Mouse (Mus musculus) kidney, postnatal 10 days (tissue): Measurements from ENCODE around the gene Scg5.

Experiments
- DNase-seq: peaks from one replicate; pipeline ENCODE4 v3.0.0; 2021; ENCODE audit warnings: mixed read lengths

Scg5 gene

DNA sequence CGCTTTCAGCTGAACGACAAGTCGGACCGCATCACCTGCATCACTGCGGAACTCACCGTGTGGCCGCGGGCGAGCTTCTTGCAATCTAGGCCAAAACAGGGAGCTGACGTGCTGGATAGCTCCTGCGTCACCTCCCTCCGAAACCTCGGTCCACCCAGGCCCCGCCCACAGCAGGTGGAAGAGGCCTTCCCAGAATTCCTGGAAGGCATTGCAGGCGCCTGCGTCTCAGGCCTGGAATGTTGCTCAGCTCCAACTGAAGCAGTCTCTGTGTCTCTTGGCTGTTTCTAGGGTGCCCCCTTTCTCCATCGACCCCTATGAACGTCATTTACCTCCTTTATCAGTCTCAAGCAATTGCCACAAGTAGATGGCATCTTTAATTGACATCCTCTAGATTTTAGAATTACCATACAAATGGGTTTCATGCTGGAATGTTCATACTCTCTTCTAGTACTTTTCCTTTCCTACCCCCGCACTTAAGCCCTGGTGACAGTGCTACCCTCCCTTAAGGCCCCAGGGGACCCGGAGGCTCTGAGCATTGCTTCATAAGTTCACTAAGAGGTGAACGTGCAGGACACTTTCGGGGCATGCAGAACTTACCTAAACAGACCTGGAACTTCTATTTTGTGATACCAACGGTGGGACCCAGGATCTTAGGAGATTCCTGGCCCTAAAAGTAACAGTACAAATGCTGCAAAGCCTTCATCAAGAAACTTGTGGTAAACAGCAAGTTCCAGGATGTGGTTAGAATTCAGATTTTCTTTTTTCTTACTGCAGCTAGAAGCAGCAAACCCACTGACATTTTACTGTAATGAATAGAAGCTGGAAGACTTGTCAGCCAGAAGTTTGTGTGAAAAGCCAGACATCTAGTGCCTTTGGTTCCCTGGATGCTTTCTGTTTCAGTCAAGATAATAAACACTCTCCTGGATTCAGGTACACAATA, at the start of gene Scg5:
Scg5 (minus strand) TSS at position 179 of the 940 bp plus-strand sequence.
- DNase-seq: peak; percentile 82

DNA sequence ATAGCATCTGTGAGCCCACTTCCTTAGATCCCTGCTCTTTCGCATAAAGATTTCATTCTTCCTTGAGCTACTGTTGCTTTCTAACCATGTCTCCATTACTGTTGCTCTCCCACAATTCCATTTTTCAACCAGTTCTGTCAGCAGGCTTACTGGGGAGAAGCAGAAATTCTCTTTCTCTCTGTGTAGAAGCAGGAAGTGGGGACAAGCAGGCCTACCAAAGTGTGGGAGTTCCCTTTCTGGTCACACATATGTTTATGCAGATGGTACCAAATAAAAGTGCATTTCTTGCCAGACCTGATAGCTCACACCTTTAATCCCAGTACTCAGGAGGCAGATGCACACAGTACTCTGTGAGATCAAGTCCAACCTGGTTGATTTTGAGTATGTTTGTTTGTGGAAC, 41.2 kb upstream of the Scg5 start:
- no peak for DNase-seq

DNA sequence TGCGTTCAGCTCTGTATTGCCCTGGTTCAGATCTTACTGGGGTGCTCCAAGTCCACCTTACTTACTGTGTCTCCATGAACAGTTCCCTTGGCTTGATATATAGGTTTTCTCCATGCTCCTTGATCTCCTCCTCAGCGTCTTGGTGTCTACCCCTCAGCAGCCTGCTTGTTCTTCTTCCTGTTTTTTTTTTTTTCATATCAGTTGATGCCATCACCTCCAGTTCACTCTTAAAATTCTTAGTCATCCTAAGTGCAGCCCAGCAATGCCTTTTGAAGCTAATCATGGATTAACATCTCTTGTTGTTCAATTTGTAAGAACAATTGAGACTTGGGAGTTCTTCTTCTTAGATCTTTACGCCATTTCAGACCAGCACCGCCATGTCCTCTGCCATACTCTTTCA, 39.5 kb upstream of the Scg5 start:
- no peak for DNase-seq

DNA sequence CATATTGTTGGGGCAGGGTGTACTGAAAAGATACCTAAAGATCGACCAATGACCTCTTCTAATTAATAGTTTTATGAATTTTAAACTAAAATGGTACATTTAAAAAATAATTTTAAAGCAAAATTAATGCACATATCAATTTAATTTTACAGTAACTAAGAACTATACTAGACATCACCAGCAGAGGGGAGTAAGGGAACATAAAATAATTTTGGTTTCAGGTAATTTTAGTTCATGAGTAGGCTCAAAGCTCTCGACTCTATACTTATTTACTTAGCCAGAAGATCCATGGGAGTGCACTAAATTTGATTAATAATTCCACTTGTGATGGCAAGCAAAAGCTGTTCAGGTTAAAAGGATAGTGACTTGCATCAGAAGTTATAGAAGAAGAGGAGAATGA, 37.2 kb upstream of the Scg5 start:
- DNase-seq: no peak

DNA sequence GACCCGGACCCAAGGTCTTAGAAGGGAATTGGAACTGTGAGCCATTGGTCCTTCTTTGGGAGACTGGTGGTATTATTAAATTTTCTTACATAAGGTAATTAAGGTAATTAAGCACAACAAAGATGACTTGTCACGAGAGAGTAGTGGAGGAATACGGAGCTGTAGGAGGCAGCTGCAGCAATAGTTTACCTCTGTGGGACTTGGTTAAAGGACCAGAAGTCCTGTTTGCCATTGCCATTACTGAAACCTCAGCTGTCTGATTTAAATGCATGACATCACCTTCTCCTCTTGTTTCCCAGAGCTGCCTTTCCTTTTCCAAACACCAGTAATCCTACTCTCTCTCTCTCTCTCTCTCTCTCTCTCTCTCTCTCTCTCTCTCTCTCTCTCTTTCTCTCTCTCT, 20.2 kb upstream of the Scg5 start:
- DNase-seq: no peak

DNA sequence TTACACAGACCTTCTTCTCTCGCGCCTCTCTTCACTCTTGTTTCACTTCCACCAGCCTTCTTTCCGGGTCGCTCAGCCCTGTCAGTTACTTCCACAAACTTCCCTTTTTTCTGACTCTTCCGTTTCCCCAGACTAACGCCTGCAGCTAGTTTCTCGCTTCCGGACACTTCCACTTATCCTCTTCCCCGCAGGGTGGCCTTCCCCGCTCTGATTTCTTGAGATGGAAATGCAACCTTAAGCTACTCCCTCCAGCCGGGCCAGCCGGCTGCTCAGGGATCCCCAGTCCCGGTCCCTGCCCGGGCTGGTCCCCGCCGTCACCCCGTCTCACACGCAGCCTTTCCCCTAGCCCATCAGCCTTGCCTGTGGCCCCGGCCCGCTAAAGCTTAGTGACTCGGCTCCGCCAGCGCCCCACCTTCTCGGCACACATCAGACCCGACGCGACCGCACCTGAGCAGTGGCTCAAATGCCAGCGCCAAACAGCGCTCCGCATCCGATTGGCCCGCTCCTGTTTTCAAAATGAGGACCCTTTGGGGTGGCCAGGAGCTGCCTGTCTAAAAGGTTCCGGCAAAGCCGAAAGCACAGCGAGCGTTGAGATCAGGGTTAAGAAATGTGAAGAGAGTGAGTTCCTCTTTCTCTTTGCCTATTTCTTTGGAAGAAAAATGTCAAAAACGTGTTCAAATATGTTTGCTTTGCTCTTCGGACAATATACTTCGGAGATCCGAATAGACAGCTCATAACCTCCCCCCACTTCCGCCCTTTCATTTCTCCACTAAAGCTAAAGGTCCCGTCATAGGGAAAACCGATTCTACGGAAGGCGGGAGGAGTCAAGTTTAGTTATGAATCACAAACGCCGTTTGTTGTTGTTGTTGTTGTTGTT, 19.6 kb upstream of the Scg5 start, which contains the start of gene Arhgap11a:
Arhgap11a (minus strand) TSS at position 417 of the 877 bp plus-strand sequence.
- peak; percentile 93 for DNase-seq

DNA sequence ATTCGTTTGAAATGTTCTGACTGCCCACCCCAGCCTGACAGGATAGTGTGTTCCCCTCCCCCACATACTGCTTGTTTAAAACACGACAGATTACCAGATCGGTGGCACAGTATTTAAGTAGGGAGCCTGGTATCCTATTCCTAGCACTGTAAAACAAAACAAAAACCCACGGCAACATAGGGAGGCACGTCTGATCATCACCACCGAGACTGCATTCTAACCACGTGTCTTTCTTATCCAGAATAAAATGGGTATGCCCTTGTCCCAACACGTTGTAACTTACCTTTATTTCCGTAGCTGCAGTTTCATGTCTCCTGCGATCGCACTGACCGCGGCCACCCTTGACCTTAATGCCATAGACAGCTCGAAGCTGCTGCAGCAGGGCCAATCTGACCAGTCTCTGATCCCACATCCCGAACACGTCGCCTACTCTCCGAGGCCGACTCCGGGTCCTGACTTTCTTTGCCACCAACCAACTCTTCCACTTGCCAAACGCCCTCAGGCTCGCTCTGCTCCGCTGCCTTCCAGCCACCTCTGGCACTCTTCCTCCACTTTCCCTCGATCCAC, 18.8 kb upstream of the Scg5 start:
- DNase-seq: peak; percentile 34

DNA sequence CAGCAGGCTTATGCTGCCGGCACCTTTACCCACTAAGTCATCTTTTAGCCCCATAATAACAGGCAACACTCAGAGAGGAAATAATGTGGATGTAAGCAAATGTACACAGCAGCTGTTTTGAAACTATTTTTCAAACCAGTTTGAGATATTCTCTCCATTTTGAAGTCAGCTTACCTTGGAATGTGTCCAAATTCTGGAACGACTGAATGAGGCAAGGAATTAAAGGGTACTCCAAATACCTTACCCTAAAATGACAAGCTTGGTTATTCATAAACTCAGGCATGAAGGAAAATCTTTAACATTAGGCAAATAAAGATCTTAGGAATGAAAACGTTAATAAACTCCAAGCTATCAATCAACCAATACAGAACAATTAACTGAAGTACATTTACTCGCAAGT, 16.2 kb upstream of the Scg5 start:
- DNase-seq: no peak

DNA sequence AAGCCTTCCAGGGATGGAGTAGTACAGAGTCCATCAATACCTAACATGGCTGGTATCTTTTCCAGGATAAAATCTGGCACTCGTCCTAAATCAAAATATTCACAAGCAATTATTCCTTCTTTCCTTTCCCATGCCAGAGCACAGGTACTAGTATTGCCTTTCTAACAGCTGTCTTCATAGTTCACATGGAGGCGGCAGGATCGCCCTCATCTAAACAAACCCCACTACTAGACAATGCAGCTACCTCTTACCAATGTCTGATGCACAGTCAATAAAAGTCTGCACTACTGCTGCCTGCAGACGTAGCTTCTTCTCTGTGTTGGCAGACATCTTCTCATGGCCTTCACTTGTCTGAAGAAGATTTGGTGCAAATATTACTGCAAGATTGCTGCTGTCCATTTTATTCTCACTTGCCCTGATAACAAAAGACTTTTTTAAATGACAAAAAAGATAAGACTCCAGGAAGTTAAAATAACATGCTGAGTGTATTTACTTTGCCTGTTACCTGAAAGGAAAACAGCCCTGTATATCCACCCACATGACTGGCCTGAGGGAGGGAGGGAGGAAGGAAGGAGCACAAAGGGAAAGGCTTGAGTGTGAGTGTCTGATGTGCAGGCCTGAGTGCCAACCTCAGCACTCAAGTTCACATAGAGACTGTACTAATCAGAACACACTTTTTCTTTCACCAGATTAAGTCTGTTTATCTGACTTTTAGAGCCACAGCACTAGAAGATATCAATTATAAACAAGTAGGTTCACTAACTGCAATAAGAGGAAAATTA, 12.9 kb upstream of the Scg5 start:
- no peak for DNase-seq

DNA sequence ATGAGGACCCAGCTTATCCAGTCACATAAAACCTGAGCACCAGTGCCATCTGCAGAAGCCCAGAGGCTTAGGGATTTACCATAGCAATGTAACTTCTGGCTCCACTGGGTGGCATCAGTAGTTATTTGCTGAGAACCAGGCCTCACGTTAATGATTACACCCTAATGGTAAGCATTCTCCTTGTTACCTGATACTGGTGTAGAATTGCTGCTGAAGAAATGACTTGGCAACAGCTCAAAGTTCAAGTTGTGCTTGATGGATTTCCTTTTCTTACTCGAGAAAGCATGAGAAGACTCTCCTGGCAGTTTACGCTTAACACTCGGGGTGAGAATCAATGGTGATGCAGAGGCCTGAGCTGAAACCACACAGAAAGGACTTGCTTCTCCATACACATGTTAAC, 10.6 kb upstream of the Scg5 start:
- peak; percentile 33 for DNase-seq

DNA sequence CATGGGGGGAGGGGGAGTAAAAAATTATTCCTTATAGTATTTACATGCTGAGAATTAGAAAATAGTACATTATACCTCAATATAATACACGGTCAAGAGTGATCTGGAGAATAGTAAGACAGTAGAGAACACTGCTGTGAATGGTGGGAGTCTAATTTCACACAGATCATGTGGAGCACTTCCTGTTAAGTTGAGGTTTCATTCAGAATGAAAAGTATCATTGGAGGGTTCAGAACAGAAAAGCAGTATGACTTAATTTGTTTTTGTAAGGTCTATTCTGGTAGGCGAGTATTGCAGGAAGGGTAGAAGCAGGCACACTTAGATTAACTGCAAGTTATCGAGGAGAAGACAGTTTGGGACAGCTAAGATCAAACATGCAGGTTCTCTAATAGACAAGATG, 6.3 kb upstream of the Scg5 start:
- DNase-seq: no peak

DNA sequence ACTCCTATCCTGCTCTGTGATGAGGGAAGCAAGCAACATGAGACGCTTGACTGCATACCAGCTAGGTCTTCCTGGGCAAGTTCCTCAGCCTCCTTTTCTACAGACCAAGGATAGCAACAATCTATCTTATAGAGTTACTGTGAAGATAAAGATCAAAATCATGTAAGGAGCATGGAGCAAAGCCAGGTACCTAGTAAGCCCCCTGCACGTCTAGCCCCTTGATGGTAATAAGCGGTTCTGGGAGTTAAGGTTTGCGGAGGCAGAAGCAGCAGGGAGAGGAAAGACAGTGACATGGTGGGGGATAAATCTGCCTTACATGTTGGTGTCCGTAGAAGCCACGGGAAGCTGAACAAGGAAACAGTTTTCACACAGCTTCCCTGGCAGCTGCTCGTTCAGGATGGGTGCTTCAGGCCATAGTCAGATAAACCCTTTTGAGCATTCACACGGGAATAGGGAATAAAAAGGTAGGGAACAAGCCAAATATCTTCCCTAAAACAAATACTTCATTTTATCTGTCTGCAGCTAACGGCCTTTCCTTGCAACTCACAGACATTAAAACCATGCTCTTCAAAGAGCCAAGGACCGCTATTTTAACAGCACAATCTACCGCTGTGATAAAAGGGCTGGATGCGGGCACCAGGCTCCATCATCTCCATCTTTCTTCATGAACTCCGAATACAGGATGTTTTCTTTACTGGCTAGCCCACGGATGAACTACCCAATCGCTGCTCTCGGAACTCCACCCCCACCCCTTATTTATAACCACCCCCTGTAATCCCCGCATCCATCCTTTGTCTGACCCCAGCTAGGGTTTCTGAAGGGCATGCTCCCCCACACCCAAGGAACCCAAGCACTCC, 607 bp downstream of the Scg5 start:
- no peak for DNase-seq

DNA sequence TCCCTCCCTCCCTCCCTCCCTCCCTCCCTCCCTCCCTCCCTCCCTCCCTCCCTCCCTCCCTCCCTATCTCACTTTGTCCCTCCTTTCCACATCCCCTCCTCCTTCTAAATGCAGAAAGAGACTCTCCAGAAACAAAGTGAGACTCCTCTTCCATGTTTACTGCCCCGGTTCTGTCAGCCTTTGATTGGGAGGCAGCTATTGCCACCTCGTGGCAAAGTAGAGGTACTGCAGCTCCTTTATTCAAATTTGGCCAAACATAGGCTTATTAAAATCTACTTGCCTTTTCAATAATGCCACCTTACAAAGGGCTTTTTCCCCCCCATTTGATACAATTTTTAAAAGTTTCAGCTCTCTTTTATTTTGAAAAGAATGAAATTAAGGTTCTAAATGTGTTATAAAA, 5.0 kb downstream of the Scg5 start:
- DNase-seq: no peak

DNA sequence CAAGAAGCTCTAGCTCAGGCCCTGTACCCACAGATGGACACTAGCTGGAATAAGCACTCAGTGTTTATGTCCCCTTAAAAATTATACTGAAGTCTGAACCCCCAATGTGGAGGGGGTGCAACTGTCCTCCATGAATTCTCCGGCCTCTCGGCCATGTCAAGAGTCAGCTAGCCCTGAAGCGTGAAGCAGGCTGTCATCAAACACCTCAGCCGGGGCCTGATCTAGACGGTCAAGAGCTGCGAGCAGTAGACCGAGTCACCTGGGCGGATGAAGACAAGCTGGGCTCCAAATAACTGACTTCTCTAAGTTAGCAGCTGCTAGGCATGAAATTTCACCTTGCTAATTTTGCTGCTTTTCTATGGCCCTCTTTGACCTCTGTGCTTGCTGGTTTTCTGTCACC, 6.6 kb downstream of the Scg5 start:
- no peak for DNase-seq

DNA sequence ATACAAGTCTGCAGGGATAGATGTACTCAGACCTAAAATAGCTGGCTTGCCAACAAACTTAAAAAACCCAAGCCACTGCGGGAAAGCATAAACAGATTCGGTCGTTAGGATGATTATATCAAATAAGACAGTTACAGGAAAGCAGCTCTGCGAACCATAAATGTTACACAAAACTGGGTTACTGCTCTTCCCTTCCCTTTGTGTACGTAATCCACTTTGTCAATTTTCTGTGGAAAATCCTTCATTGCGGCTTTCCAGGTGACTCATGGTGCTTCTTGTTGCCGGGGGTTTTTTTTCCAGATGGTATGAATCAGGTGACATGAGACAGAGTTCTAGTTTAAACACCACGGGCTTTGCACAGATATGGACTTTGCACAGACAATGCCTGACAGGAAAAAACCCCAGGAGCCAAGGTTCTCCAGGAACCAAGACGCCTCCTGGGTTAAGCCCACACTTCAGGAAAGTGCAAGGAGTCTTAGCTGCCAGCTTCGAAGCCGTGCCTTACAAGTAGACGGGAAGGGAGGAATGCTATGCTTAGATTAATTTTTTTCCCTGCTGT, 7.7 kb downstream of the Scg5 start:
- no peak for DNase-seq

DNA sequence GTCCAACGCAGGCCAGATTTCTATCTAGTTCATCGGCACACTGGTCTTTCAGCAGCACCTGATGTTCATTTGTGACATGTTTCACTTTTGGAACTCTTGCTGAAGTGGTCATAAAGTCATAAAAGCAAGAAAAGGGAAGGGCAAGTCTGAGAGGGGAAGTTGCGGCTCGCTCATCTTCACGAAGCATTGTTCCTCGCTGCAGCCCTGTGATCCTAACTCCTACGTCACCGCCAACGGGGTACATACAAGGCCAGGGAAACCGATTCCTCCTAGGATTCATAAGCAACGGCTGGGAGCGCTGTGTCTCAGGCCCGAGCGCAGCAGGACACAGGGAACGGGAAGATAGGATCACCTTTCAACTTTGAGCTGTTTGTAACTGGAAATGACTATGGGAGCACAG, 8.8 kb downstream of the Scg5 start:
- DNase-seq: no peak

DNA sequence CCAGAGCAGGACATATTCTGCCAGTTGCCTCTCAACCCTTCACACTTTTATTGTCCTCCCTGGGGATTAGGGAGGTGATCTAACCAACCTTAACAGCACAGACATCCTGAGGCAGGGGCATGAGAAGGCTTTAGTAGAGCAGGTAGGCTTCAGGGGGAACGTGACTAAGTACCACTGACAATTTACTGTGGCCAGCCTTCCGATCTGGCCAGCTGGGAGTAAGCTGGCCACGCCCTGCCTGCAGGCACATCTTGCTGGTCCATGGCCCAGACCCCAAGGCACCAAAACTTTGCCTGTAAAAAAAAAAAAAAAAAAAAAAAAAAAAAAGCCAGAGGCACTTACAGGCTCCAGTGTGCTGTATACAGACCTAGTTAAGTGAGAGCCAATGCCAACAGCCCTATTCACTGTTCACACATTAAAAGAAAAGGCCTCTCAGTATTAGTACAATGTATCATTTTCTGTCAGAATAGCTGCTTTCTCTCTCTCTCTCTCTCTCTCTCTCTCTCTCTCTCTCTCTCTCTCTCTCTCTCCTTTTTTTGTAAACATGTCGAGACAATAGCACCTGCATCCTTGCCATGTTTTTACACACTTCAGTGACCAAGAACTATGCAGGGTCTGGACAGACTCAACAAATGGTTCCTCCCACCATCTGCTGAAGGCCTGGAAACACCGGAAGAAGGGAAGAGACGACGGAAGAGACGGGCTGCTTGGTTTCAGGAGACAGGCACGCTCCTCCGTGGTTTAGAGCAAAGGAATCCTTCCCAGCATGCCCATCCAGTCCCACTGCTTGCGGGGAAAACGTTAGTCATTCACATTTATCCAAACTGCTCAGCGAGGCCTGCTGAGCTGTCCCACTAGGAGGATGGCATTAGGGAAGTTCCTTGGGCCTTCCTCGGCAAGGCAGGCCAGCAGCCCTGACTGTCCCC, 11.0 kb downstream of the Scg5 start:
- no peak for DNase-seq

DNA sequence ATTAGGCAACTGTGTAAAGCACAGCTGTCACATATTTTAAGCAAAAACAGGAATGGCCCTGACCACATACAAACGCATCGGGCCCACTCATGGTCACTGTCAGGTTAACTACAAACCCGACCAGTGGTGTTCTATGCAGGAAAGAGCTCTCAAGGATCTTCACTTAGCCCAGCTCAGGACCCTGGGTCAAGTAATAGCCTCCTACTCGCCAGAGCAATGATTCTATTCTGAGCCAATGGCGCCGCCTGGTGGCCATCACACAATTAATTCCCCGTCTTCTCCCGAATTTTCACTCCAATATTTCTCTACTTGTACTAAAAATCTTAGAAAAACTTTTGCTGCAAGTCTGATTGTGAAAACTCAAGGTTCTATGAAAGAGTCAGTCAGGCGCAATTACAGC, 21.3 kb downstream of the Scg5 start:
- DNase-seq: peak; percentile 85

DNA sequence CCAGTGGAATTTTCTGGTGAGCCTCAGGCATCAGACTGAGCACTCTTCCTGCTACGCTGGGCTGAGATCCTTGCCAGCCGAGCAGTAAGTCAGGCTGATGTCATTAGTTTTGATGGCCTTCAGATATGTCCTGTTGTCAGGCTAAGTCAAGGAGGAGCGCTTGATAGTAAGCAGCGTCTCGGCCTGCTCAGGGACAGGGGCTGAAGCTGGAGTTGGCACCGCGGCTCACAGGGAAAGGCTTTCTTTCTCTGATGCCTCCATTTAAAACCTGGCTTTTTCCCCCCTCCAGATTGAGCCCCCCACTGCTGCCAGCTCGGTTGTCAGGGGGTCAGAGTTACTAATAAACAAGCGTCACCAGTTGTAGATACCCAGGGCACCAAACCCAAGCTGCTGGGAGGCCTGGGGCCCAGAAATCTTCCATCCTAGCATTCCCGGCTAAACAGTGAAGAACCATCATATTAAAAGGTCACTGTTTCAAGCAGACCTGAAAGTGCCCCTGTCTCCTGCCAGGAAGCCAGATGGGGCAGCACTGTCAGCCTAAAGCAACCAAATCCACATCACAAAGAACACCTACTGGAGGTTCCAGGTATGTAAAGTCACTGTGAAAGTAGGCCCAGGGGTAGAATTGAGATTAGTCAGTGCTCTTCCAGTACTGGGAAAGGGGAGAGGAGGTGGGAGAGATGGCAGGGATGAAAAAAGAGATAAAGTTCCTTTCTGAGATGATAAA, 21.9 kb downstream of the Scg5 start:
- DNase-seq: no peak
